Mouse (Mus musculus): ENCODE measurements at regions not wholly inside any gene's neighbourhood (a gene's known extent, or its start where the extent isn't known, plus 50 kb on each side); places are given as distances from the start of the nearest gene placed in this dataset.

GRCm38 (mm10) chr1:169160220-169160619, 371.0 kb downstream of the Nuf2 start:
- ATAC-seq (ENCODE audit: low FRiP score), result no peak
- no peaks in the 10 kb centered on the region for H3K4me1 ChIP-seq (ENCODE audit: insufficient read depth, low read length)
- no peak overlapping the region for H3K4me2 ChIP-seq (ENCODE audit: low read depth, low read length, poor library complexity, severe bottlenecking)
- H3K4me3 ChIP-seq (ENCODE audit: low read depth, low read length), result no peak overlapping the region
- H3K27ac ChIP-seq (ENCODE audit: low read depth, low read length), result no peak overlapping the region
- H3K9ac ChIP-seq (replicated peaks; ENCODE audit: low read length, poor library complexity, severe bottlenecking), result no peak overlapping the region
- no peak for TF ChIP-seq CTCF (IDR thresholded peaks at IDR 0.05)
- DNase-seq (ENCODE audit: low spot score), result no peak
- 82% methylated on average over 1 of the region's 1 CpGs for WGBS
- no peaks in the 10 kb centered on the region for H3K9me3 ChIP-seq (ENCODE audit: low read length)
- H3K36me3 ChIP-seq (ENCODE audit: insufficient read depth, low read length), result no peaks in the 10 kb centered on the region
- no peaks in the 10 kb centered on the region for H3K27me3 ChIP-seq (ENCODE audit: insufficient read depth, low read length)

GRCm38 (mm10) chr1:169159786-169160185, 371.5 kb downstream of the Nuf2 start:
- H3K9me3 ChIP-seq (ENCODE audit: low read length), result no peaks in the 10 kb centered on the region
- H3K27me3 ChIP-seq (ENCODE audit: insufficient read depth, low read length), result no peaks in the 10 kb centered on the region
- no peak overlapping the region for H3K4me2 ChIP-seq (ENCODE audit: low read depth, low read length, poor library complexity, severe bottlenecking)
- H3K9ac ChIP-seq (replicated peaks; ENCODE audit: low read length, poor library complexity, severe bottlenecking), result no peak overlapping the region
- no peak for TF ChIP-seq CTCF (IDR thresholded peaks at IDR 0.05)
- no peaks in the 10 kb centered on the region for H3K36me3 ChIP-seq (ENCODE audit: insufficient read depth, low read length)
- no peak for DNase-seq (ENCODE audit: low spot score)
- no peaks in the 10 kb centered on the region for H3K4me1 ChIP-seq (ENCODE audit: insufficient read depth, low read length)
- no peak for ATAC-seq (ENCODE audit: low FRiP score)
- H3K4me3 ChIP-seq (ENCODE audit: low read depth, low read length), result no peak overlapping the region
- H3K27ac ChIP-seq (ENCODE audit: low read depth, low read length), result no peak overlapping the region

GRCm38 (mm10) chr1:169157496-169157895, 373.8 kb downstream of the Nuf2 start:
- 77% methylated on average over 3 of the region's 3 CpGs for WGBS
- TF ChIP-seq CTCF (IDR thresholded peaks at IDR 0.05), result no peak
- Histone ChIP-seq H3K9ac (replicated peaks; ENCODE audit: low read length, poor library complexity, severe bottlenecking) (no peak overlapping the region), H3K4me3 (ENCODE audit: low read depth, low read length) (no peak overlapping the region), H3K36me3 (ENCODE audit: insufficient read depth, low read length) (no peaks in the 10 kb centered on the region), H3K4me2 (ENCODE audit: low read depth, low read length, poor library complexity, severe bottlenecking) (no peak overlapping the region), H3K27ac (ENCODE audit: low read depth, low read length) (no peak overlapping the region), H3K27me3 (ENCODE audit: insufficient read depth, low read length) (no peaks in the 10 kb centered on the region), H3K9me3 (ENCODE audit: low read length) (no peaks in the 10 kb centered on the region), H3K4me1 (ENCODE audit: insufficient read depth, low read length) (no peaks in the 10 kb centered on the region)
- ATAC-seq (ENCODE audit: low FRiP score) (no peak), DNase-seq (ENCODE audit: low spot score) (no peak)

- TF ChIP-seq CTCF (IDR thresholded peaks at IDR 0.05), result no peak
- no peaks in the 10 kb centered on the region for H3K4me1 ChIP-seq (ENCODE audit: insufficient read depth, low read length)
- ATAC-seq (ENCODE audit: low FRiP score) (no peak), DNase-seq (ENCODE audit: low spot score) (no peak)
- no peaks in the 10 kb centered on the region for H3K27me3 ChIP-seq (ENCODE audit: insufficient read depth, low read length)
- no peak overlapping the region for H3K9ac ChIP-seq (replicated peaks; ENCODE audit: low read length, poor library complexity, severe bottlenecking)
- H3K36me3 ChIP-seq (ENCODE audit: insufficient read depth, low read length), result no peaks in the 10 kb centered on the region
- 89% methylated on average over 4 of the region's 4 CpGs for whole genome bisulfite sequencing
- no peak overlapping the region for H3K4me3 ChIP-seq (ENCODE audit: low read depth, low read length)
- H3K9me3 ChIP-seq (ENCODE audit: low read length), result no peaks in the 10 kb centered on the region
- H3K4me2 ChIP-seq (ENCODE audit: low read depth, low read length, poor library complexity, severe bottlenecking), result no peak overlapping the region
- no peak overlapping the region for H3K27ac ChIP-seq (ENCODE audit: low read depth, low read length)
Measured at GRCm38 (mm10) chr1:169156875-169157274, 374.4 kb downstream of the Nuf2 start.

- Histone ChIP-seq H3K4me2 (ENCODE audit: low read depth, low read length, poor library complexity, severe bottlenecking) (no peak overlapping the region), H3K4me1 (ENCODE audit: insufficient read depth, low read length) (no peaks in the 10 kb centered on the region), H3K9ac (replicated peaks; ENCODE audit: low read length, poor library complexity, severe bottlenecking) (no peak overlapping the region), H3K9me3 (ENCODE audit: low read length) (no peaks in the 10 kb centered on the region), H3K27ac (ENCODE audit: low read depth, low read length) (no peak overlapping the region), H3K4me3 (ENCODE audit: low read depth, low read length) (no peak overlapping the region), H3K36me3 (ENCODE audit: insufficient read depth, low read length) (no peaks in the 10 kb centered on the region), H3K27me3 (ENCODE audit: insufficient read depth, low read length) (no peaks in the 10 kb centered on the region)
- 78% methylated on average over 14 of the region's 14 CpGs for WGBS
- TF ChIP-seq CTCF (IDR thresholded peaks at IDR 0.05), result no peak
- DNase-seq (ENCODE audit: low spot score) (no peak), ATAC-seq (ENCODE audit: low FRiP score) (no peak)
Measured at GRCm38 (mm10) chr1:169155484-169156459, 375.5 kb downstream of the Nuf2 start.

- H3K27me3 ChIP-seq (ENCODE audit: insufficient read depth, low read length), result no peaks in the 10 kb centered on the region
- TF ChIP-seq CTCF (IDR thresholded peaks at IDR 0.05), result no peak
- H3K9ac ChIP-seq (replicated peaks; ENCODE audit: low read length, poor library complexity, severe bottlenecking), result no peak overlapping the region
- no peaks in the 10 kb centered on the region for H3K36me3 ChIP-seq (ENCODE audit: insufficient read depth, low read length)
- ATAC-seq (ENCODE audit: low FRiP score) (no peak), DNase-seq (ENCODE audit: low spot score) (no peak)
- WGBS, result 76% methylated on average over 3 of the region's 3 CpGs
- no peak overlapping the region for H3K4me3 ChIP-seq (ENCODE audit: low read depth, low read length)
- no peaks in the 10 kb centered on the region for H3K9me3 ChIP-seq (ENCODE audit: low read length)
- H3K4me1 ChIP-seq (ENCODE audit: insufficient read depth, low read length), result no peaks in the 10 kb centered on the region
- H3K27ac ChIP-seq (ENCODE audit: low read depth, low read length), result no peak overlapping the region
- no peak overlapping the region for H3K4me2 ChIP-seq (ENCODE audit: low read depth, low read length, poor library complexity, severe bottlenecking)
Measured at GRCm38 (mm10) chr1:169142216-169142615, 389.0 kb downstream of the Nuf2 start.
